8 mouse cellular contexts compared by ENCODE assay signal in genomic region chr17:53569829-53570228, GRCm38 (mm10). TPM values are rescaled to one million over a fixed set of nuclear protein-coding genes. Genes with fewer than 3 reads are reported as not detected.
DNase-seq lines count a peak whose midpoint lies in the region; ATAC-seq and TF ChIP-seq lines count a peak whose summit lies in the region.

No protein-coding gene starts in this region.

- peak overlapping the region; percentile 23 for H3K4me3 ChIP-seq in intestine, embryonic 16.5 days (ENCODE audit: low read length)
- peak overlapping the region; percentile 95 for H3K4me3 ChIP-seq in liver, embryonic 12.5 days
- peak overlapping the region; percentile 14; the same call in 1 of the 2 replicates for H3K4me3 ChIP-seq in thymus, adult 2 months (ENCODE audit: control insufficient read depth, insufficient read depth, low read length)

- no peaks in the 10 kb centered on the region for H3K36me3 ChIP-seq in intestine, embryonic 16.5 days (ENCODE audit: control insufficient read depth, insufficient read depth, low read length)
- H3K36me3 ChIP-seq in liver, embryonic 12.5 days: no peaks in the 10 kb centered on the region
- H3K36me3 ChIP-seq in thymus, adult 2 months (ENCODE audit: control insufficient read depth, insufficient read depth, low read length): no peaks in the 10 kb centered on the region

- H3K4me1 ChIP-seq in intestine, embryonic 16.5 days (ENCODE audit: control insufficient read depth, insufficient read depth, low read length): peaks cover 31% of the 10 kb centered on the region
- peaks cover 60% of the 10 kb centered on the region for H3K4me1 ChIP-seq in liver, embryonic 12.5 days
- peaks cover 12% of the 10 kb centered on the region for H3K4me1 ChIP-seq in thymus, adult 2 months (replicated peaks; ENCODE audit: control insufficient read depth, insufficient read depth, low read length)

- no peaks in the 10 kb centered on the region for H3K27me3 ChIP-seq in intestine, embryonic 16.5 days (replicated peaks; ENCODE audit: control insufficient read depth, insufficient read depth, low read length)
- H3K27me3 ChIP-seq in liver, embryonic 12.5 days (replicated peaks): no peaks in the 10 kb centered on the region
- H3K27me3 ChIP-seq in thymus, adult 2 months (ENCODE audit: control insufficient read depth, insufficient read depth, low read length): no peaks in the 10 kb centered on the region

- no peaks in the 10 kb centered on the region for H3K9me3 ChIP-seq in intestine, embryonic 16.5 days (ENCODE audit: control insufficient read depth, low read length)
- no peaks in the 10 kb centered on the region for H3K9me3 ChIP-seq in liver, embryonic 12.5 days (replicated peaks)

- no peak for TF ChIP-seq CTCF in thymus, adult 2 months (IDR thresholded peaks at IDR 0.05; ENCODE audit: borderline replicate concordance, control insufficient read depth, extremely low read depth, insufficient read depth, low read length, poor library complexity)

- peak overlapping the region; percentile 46 for H3K4me2 ChIP-seq in intestine, embryonic 16.5 days (ENCODE audit: low read depth, low read length)
- peak overlapping the region; percentile 94 for H3K4me2 ChIP-seq in liver, embryonic 12.5 days

- no peak for TF ChIP-seq POLR2A in thymus, adult 2 months (IDR thresholded peaks at IDR 0.05; ENCODE audit: control insufficient read depth, extremely low read depth, insufficient read depth, low read length, poor library complexity)

- no peak overlapping the region; the same call in 1 of the 2 replicates for H3K9ac ChIP-seq in intestine, embryonic 16.5 days (ENCODE audit: low read depth, low read length)
- peak overlapping the region; percentile 50 for H3K9ac ChIP-seq in liver, embryonic 12.5 days

- peak; percentile 13; the same call in 1 of the 2 replicates for ATAC-seq in intestine, embryonic 16.5 days
- ATAC-seq in liver, embryonic 12.5 days: no peak

- DNase-seq in right cerebral cortex, postnatal 14 days: peak; percentile 56
- no peak for DNase-seq in right cerebral cortex, postnatal 36 days (ENCODE audit: low spot score in 2 of 2)
- peak; percentile 62 for DNase-seq in cerebellum, adult 8-10 months
- peak; percentile 45 to 81 for DNase-seq in gastrocnemius, postnatal 4 days (ENCODE audit: low spot score in 2 of 2)
- DNase-seq in naive thymus-derived CD4-positive, alpha-beta T cell, adult 2 months (ENCODE audit: low read depth): peak; percentile 92
- peak; percentile 81 for DNase-seq in thymus, adult 2 months

- 23% methylated on average over 6 of the region's 6 CpGs for WGBS in intestine, embryonic 16.5 days
- WGBS in liver, embryonic 12.5 days (ENCODE audit: insufficient replicate concordance): 18% methylated on average over 6 of the region's 6 CpGs
- under 1% methylated on average over 6 of the region's 6 CpGs for WGBS in thymus, adult 2 months

- H3K27ac ChIP-seq in intestine, embryonic 16.5 days (ENCODE audit: low read length): peak overlapping the region; percentile 81
- peak overlapping the region; percentile 95 for H3K27ac ChIP-seq in liver, embryonic 12.5 days
- H3K27ac ChIP-seq in thymus, adult 2 months (ENCODE audit: control insufficient read depth, insufficient read depth, low read length): peak overlapping the region; percentile 90

RNA-seq across cellular contexts. Expression of gene Kat2b, which starts 3.2 kb away (rescaled TPM):
- total RNA-seq in gastrocnemius, postnatal 4 days (2021): 10 to 100 TPM; 31.8 to 38.8 TPM
- 3.9 and 4.1 TPM in 2 replicates for polyA plus RNA-seq in intestine, embryonic 16.5 days (2015; fragmentation: Nextera tagmentation; extraction: Ambion mirVana)
- 4.9 and 5.1 TPM in 2 replicates for polyA plus RNA-seq in liver, embryonic 12.5 days (2016; fragmentation: Nextera tagmentation; extraction: Ambion mirVana)
- 13.1 and 17.9 TPM in 2 replicates for polyA plus RNA-seq in thymus, adult 2 months (2012; rRNA removed)

RNA-seq across cellular contexts. Expression of gene Pp2d1, which starts 30.6 kb away (rescaled TPM):
- not detected for total RNA-seq in gastrocnemius, postnatal 4 days (2021)
- 0.16 TPM in 2 replicates for polyA plus RNA-seq in intestine, embryonic 16.5 days (2015; fragmentation: Nextera tagmentation; extraction: Ambion mirVana)
- 0.14 and 0.21 TPM in 2 replicates for polyA plus RNA-seq in liver, embryonic 12.5 days (2016; fragmentation: Nextera tagmentation; extraction: Ambion mirVana)
- polyA plus RNA-seq in thymus, adult 2 months (2012; rRNA removed): not detected in 2 replicates

Comparison
In these comparisons a context has a peak if more than half of its experiments do, and no peak if none do; other contexts are left out.
1. DNase-seq: peak in right cerebral cortex, postnatal 14 days (single experiment), cerebellum, adult 8-10 months (single experiment), gastrocnemius, postnatal 4 days (2 of 2), naive thymus-derived CD4-positive, alpha-beta T cell, adult 2 months (single experiment) and thymus, adult 2 months (single experiment); none in right cerebral cortex, postnatal 36 days (0 of 2).
2. H3K4me3 ChIP-seq: peak in every context shown above with its lines; median percentile 95 in liver, embryonic 12.5 days; 23 in intestine, embryonic 16.5 days; 14 in thymus, adult 2 months.
3. Peak in every context shown above with its lines, with median percentiles within 50 percentile points of each other: H3K27ac ChIP-seq.